8 mouse cellular contexts compared by ENCODE assay signal in the genomic region with DNA sequence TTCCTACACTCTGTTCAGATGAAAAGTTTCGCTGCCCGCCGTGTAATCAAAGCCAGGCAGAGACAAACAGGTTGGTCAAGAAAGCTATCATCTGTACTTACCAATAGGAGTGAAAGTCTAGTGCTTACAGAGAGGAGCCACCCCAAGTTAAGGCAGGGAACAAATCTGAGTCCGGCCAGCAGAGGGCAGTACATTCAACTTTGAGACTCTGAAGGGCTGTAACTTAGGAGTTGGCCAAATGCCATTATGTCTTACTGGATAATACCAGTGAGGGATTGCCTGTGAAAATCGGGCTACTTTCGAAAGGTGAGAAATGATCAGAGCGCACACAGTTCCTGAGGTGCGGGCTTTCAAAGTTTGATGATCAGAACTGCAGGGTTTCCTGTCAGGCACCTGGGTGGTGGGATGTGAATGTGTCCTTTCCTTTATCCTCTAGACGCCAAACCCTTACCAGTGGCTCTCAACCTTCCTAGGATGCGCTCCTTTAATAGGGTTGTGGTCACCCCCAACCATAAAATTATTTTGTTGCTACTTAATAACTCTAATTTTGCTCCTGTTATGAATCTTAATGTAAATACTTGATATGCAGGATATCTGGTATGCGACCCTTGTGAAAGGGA. TPM values are rescaled to one million over a fixed set of nuclear protein-coding genes. Genes with fewer than 3 reads are reported as not detected.
DNase-seq lines count a peak whose midpoint lies in the region; ATAC-seq and TF ChIP-seq lines count a peak whose summit lies in the region.

No protein-coding gene starts in this region.

- H3K36me3 ChIP-seq in liver, postnatal 0 days (replicated peaks; ENCODE audit: insufficient read depth, low read length), result no peaks in the 10 kb centered on the region
- H3K36me3 ChIP-seq in neural tube, embryonic 14.5 days (ENCODE audit: control insufficient read depth, insufficient read depth, low read length), result no peaks in the 10 kb centered on the region
- no peaks in the 10 kb centered on the region for H3K36me3 ChIP-seq in testis, adult 2 months (ENCODE audit: control insufficient read depth, insufficient read depth, low read length)

- H3K4me3 ChIP-seq in liver, postnatal 0 days (ENCODE audit: low read depth, low read length), result no peak overlapping the region
- no peak overlapping the region for H3K4me3 ChIP-seq in neural tube, embryonic 14.5 days (ENCODE audit: low read depth, low read length)
- no peak overlapping the region; the same call in 1 of the 2 replicates for H3K4me3 ChIP-seq in testis, adult 2 months (ENCODE audit: control insufficient read depth, low read depth, low read length)

- TF ChIP-seq EP300 in liver, postnatal 0 days (IDR thresholded peaks at IDR 0.05; ENCODE audit: low read depth), result no peak

- no peak for TF ChIP-seq POLR2A in testis, adult 2 months (IDR thresholded peaks at IDR 0.05; ENCODE audit: control insufficient read depth, low read depth, low read length)

- DNase-seq in adrenal gland, postnatal 36 days, result peak; percentile 86 to 87
- DNase-seq in heart, postnatal 10 days, result peak; percentile 76 to 88
- DNase-seq in kidney, postnatal 36 days, result peak; percentile 76 to 90
- DNase-seq in liver, postnatal 0 days, result peak; percentile 86

- TF ChIP-seq CTCF in liver, postnatal 0 days (IDR thresholded peaks at IDR 0.05; ENCODE audit: low read depth), result peak; percentile 81
- TF ChIP-seq CTCF in testis, adult 2 months (IDR thresholded peaks at IDR 0.05; ENCODE audit: control insufficient read depth, insufficient read depth, insufficient replicate concordance, low read depth, low read length), result peak; percentile 41; the same call in 1 of the 2 replicates

- peak; percentile 84 for ATAC-seq in CD4-positive, CD25-positive, alpha-beta regulatory T cell, adult 4 months
- ATAC-seq in erythroblast, adult 5-6 weeks (replicated peaks; ENCODE audit: low FRiP score, poor library complexity, severe bottlenecking), result peak; percentile 83
- peak; percentile 66 for ATAC-seq in liver, postnatal 0 days
- peak; percentile 81; the same call in 1 of the 2 replicates for ATAC-seq in neural tube, embryonic 14.5 days (ENCODE audit: low read depth)

- no peaks in the 10 kb centered on the region for H3K9me3 ChIP-seq in liver, postnatal 0 days (ENCODE audit: low read length)
- H3K9me3 ChIP-seq in neural tube, embryonic 14.5 days (ENCODE audit: control insufficient read depth, low read length), result no peaks in the 10 kb centered on the region

- no peak overlapping the region for H3K27ac ChIP-seq in liver, postnatal 0 days (ENCODE audit: low read depth)
- no peak overlapping the region for H3K27ac ChIP-seq in neural tube, embryonic 14.5 days (ENCODE audit: low read depth, low read length)
- no peak overlapping the region for H3K27ac ChIP-seq in testis, adult 2 months (ENCODE audit: control insufficient read depth, insufficient read depth, low read depth, low read length)

- no peaks in the 10 kb centered on the region for H3K27me3 ChIP-seq in liver, postnatal 0 days (ENCODE audit: insufficient read depth, low read length)
- no peaks in the 10 kb centered on the region for H3K27me3 ChIP-seq in neural tube, embryonic 14.5 days (ENCODE audit: control insufficient read depth, insufficient read depth, low read length)
- H3K27me3 ChIP-seq in testis, adult 2 months (ENCODE audit: control insufficient read depth, insufficient read depth, low read length), result no peaks in the 10 kb centered on the region

- intact Hi-C loops in heart, postnatal 10 days (cut with DNase I), result loop anchor here (2.0 kb wide), 1 partner anchor 322 kb away; no protein-coding TSS in a partner anchor

- no peak overlapping the region for H3K4me2 ChIP-seq in liver, postnatal 0 days (ENCODE audit: low read depth, low read length)
- no peak overlapping the region for H3K4me2 ChIP-seq in neural tube, embryonic 14.5 days (ENCODE audit: low read depth, low read length)

- no peak overlapping the region for H3K9ac ChIP-seq in liver, postnatal 0 days (replicated peaks)
- H3K9ac ChIP-seq in neural tube, embryonic 14.5 days (replicated peaks; ENCODE audit: low read depth, low read length), result no peak overlapping the region

- WGBS in liver, postnatal 0 days (ENCODE audit: insufficient replicate concordance), result 52% methylated on average over 11 of the region's 11 CpGs
- WGBS in neural tube, embryonic 14.5 days, result 60% methylated on average over 11 of the region's 11 CpGs

- H3K4me1 ChIP-seq in liver, postnatal 0 days (ENCODE audit: insufficient read depth), result peaks cover 8% of the 10 kb centered on the region
- H3K4me1 ChIP-seq in neural tube, embryonic 14.5 days (ENCODE audit: control insufficient read depth, insufficient read depth, low read length), result no peaks in the 10 kb centered on the region
- H3K4me1 ChIP-seq in testis, adult 2 months (ENCODE audit: control insufficient read depth, insufficient read depth, low read length), result peaks cover 6% of the 10 kb centered on the region; the same call in 1 of the 2 replicates

RNA-seq across cellular contexts. Expression of gene Prep, which starts 15.8 kb away (rescaled TPM):
- 1 to 10 TPM; 2.5 to 3.4 TPM for polyA plus RNA-seq in CD4-positive, CD25-positive, alpha-beta regulatory T cell, adult 4 months (2017; shearing (Covaris generic))
- 10 to 100 TPM; 20.6 to 26.0 TPM for total RNA-seq in adrenal gland, postnatal 36 days (2021)
- 1.3 and 2.3 TPM in 2 replicates for total RNA-seq in erythroblast, adult 5-6 weeks (2015; ENCODE audit: low replicate concordance)
- 1.8 and 2.8 TPM in 2 replicates for total RNA-seq in erythroblast, adult 5-6 weeks (2017; ENCODE audit: low replicate concordance)
- total RNA-seq in heart, postnatal 10 days (2021), result 10 to 100 TPM; 20.4 to 21.3 TPM
- polyA plus RNA-seq in liver, postnatal 0 days (2015; fragmentation: Nextera tagmentation; extraction: Ambion mirVana), result 6.4 and 7.1 TPM in 2 replicates
- 18.3 and 25.5 TPM in 2 replicates for polyA plus RNA-seq in neural tube, embryonic 14.5 days (2014; fragmentation: Nextera tagmentation; extraction: Ambion mirVana)
- polyA plus RNA-seq in testis, adult 2 months (2012; rRNA removed), result 1.8 and 2.1 TPM in 2 replicates
